Mouse (Mus musculus) thymus, adult 2 months (tissue): ENCODE measurements around the gene Gm28305. TPM values are rescaled to one million over a fixed set of nuclear protein-coding genes. Genes with fewer than 3 reads are reported as not detected.

ENCODE experiments used
- DNase-seq: peaks from one replicate; pipeline ENCODE4 v3.0.0; 2021
- H3K27ac ChIP-seq: fragments of 200-500 bp; 2 replicates; pipeline ENCODE4 v1.5.1; 2012; ENCODE audit warnings: low read length, control low read depth; ENCODE audit not compliant: control insufficient read depth, insufficient read depth
- H3K27me3 ChIP-seq: fragments of 200-500 bp; 2 replicates; pipeline ENCODE4 v1.6.1; 2012; ENCODE audit warnings: mild to moderate bottlenecking, low read length, moderate library complexity, mixed read lengths; ENCODE audit not compliant: control insufficient read depth, insufficient read depth
- H3K36me3 ChIP-seq: fragments of 200-500 bp; 2 replicates; pipeline ENCODE4 v1.6.1; 2012; ENCODE audit warnings: mild to moderate bottlenecking, low read length, moderate library complexity; ENCODE audit not compliant: control insufficient read depth, insufficient read depth
- H3K4me1 ChIP-seq: fragments of 200-500 bp; replicated peaks from 2 replicates; pipeline ENCODE4 v1.6.1; 2012; ENCODE audit warnings: low read length; ENCODE audit not compliant: control insufficient read depth, insufficient read depth
- H3K4me3 ChIP-seq: fragments of 200-500 bp; 2 replicates; pipeline ENCODE4 v1.5.1; 2012; ENCODE audit warnings: mild to moderate bottlenecking, low read length, control low read depth, moderate library complexity; ENCODE audit not compliant: control insufficient read depth, insufficient read depth
- CTCF ChIP-seq: fragments of 200-500 bp; IDR thresholded peaks from 2 replicates; pipeline ENCODE4 v1.5.1; 2012; ENCODE audit warnings: mild to moderate bottlenecking, control low read depth, low read length, moderate library complexity, borderline replicate concordance; ENCODE audit not compliant: control insufficient read depth, poor library complexity, insufficient read depth; ENCODE audit errors: extremely low read depth
- POLR2A ChIP-seq: fragments of 200-500 bp; IDR thresholded peaks from 2 replicates; pipeline ENCODE4 v1.6.1; 2012; ENCODE audit warnings: mild to moderate bottlenecking, low read length, control low read depth, moderate library complexity; ENCODE audit not compliant: control insufficient read depth, poor library complexity, insufficient read depth; ENCODE audit errors: extremely low read depth
- WGBS: fragments of 180-500 bp; shearing (Covaris S2); methylation state at CpG from one replicate; pipeline ENCODE4 v1.1.7; 2018; 5-methylcytosine and 5-hydroxymethylcytosine counted together
- polyA plus RNA-seq: library from polyadenylated mRNA; depleted of rRNA; stranded (reverse); fragments of >200 nt; gene quantifications from 2 replicates; pipeline ENCODE4 v1.2.3, GENCODE M21; 2012

Gene Gm28305
- polyA plus RNA-seq, 1 experiment: not detected

GRCm38 (mm10) chr9:104080038-104080437 is 39.6 kb downstream of the Gm28305 start:
- no peak overlapping the region for H3K27ac ChIP-seq
- no peaks in the 10 kb centered on the region for H3K27me3 ChIP-seq
- H3K36me3 ChIP-seq: no peaks in the 10 kb centered on the region
- no peak for TF ChIP-seq POLR2A
- TF ChIP-seq CTCF: no peak
- no peaks in the 10 kb centered on the region for H3K4me1 ChIP-seq
- WGBS: 92% methylated on average over 3 of the region's 3 CpGs
- no peak overlapping the region for H3K4me3 ChIP-seq
- DNase-seq: no peak

- Histone ChIP-seq H3K36me3 (no peaks in the 10 kb centered on the region), H3K4me3 (no peak overlapping the region), H3K27ac (no peak overlapping the region), H3K4me1 (no peaks in the 10 kb centered on the region), H3K27me3 (no peaks in the 10 kb centered on the region)
- 91% methylated on average over 4 of the region's 4 CpGs for WGBS
- TF ChIP-seq CTCF (no peak), POLR2A (no peak)
- DNase-seq: no peak
These were observed 45.4 kb downstream of the Gm28305 start for GRCm38 (mm10) chr9:104085730-104086429.

- H3K36me3 ChIP-seq: no peaks in the 10 kb centered on the region
- no peaks in the 10 kb centered on the region for H3K4me1 ChIP-seq
- DNase-seq: no peak
- TF ChIP-seq CTCF (no peak), POLR2A (no peak)
- WGBS: 84% methylated on average over 8 of the region's 8 CpGs
- H3K27me3 ChIP-seq: no peaks in the 10 kb centered on the region
- H3K27ac ChIP-seq: no peak overlapping the region
- H3K4me3 ChIP-seq: no peak overlapping the region
These were observed 48.1 kb downstream of the Gm28305 start for GRCm38 (mm10) chr9:104088555-104088954.

- H3K27ac ChIP-seq: no peak overlapping the region
- no peak for DNase-seq
- WGBS: 95% methylated on average over 5 of the region's 5 CpGs
- no peak for TF ChIP-seq POLR2A
- no peak for TF ChIP-seq CTCF
- no peak overlapping the region for H3K4me3 ChIP-seq
- H3K4me1 ChIP-seq: no peaks in the 10 kb centered on the region
- no peaks in the 10 kb centered on the region for H3K27me3 ChIP-seq
- no peaks in the 10 kb centered on the region for H3K36me3 ChIP-seq
These were observed 52.5 kb downstream of the Gm28305 start for GRCm38 (mm10) chr9:104092945-104093344.

- no peak overlapping the region for H3K4me3 ChIP-seq
- no peak for TF ChIP-seq POLR2A
- no peak for TF ChIP-seq CTCF
- DNase-seq: no peak
- H3K27me3 ChIP-seq: no peaks in the 10 kb centered on the region
- no peaks in the 10 kb centered on the region for H3K4me1 ChIP-seq
- no peaks in the 10 kb centered on the region for H3K36me3 ChIP-seq
- no peak overlapping the region for H3K27ac ChIP-seq
- WGBS: 23% methylated on average over 5 of the region's 5 CpGs
These were observed 57.8 kb downstream of the Gm28305 start for GRCm38 (mm10) chr9:104098256-104098655.

GRCm38 (mm10) chr9:104099060-104099459 is 58.6 kb downstream of the Gm28305 start:
- Histone ChIP-seq H3K36me3 (no peaks in the 10 kb centered on the region), H3K27me3 (no peaks in the 10 kb centered on the region), H3K4me3 (no peak overlapping the region), H3K4me1 (no peaks in the 10 kb centered on the region), H3K27ac (no peak overlapping the region)
- 97% methylated on average over 11 of the region's 11 CpGs for WGBS
- DNase-seq: no peak
- no peak for TF ChIP-seq POLR2A
- TF ChIP-seq CTCF: no peak
